Mouse (Mus musculus): ENCODE results near the gene Smarcd2. TPM values are rescaled to one million over a fixed set of nuclear protein-coding genes. Genes with fewer than 3 reads are reported as not detected.
A peak's percentile ranks its signal among the peaks of the same experiment; 100 is the strongest.

Smarcd2 gene
- total and polyA plus RNA-seq, 2 experiments from 2014 or later, result 9.5 to 16.9 TPM

GRCm38 (mm10) chr11:106215450-106215859 is 57.3 kb downstream of the Smarcd2 start:
- peak overlapping the region; percentile 97; the same call in 1 of the 2 replicates for H3K27ac ChIP-seq (ENCODE audit: low read depth, low read length)
- WGBS, result 29% methylated on average over 7 of the region's 7 CpGs
- peak overlapping the region; percentile 99 for H3K9ac ChIP-seq
- DNase-seq, result no peak
- peak overlapping the region; percentile 65 for H3K4me2 ChIP-seq (ENCODE audit: low read depth)
- ATAC-seq, result no peak
- H3K4me1 ChIP-seq (ENCODE audit: insufficient read depth), result peaks cover 16% of the 10 kb centered on the region
- no peaks in the 10 kb centered on the region for H3K27me3 ChIP-seq (ENCODE audit: insufficient read depth, low read length)
- TF ChIP-seq CTCF (IDR thresholded peaks at IDR 0.05; ENCODE audit: low read depth), result no peak
- H3K4me3 ChIP-seq (ENCODE audit: low read depth, low read length), result peak overlapping the region; percentile 92
- peaks cover 20% of the 10 kb centered on the region for H3K36me3 ChIP-seq (ENCODE audit: insufficient read depth)
- H3K9me3 ChIP-seq (ENCODE audit: low read length), result no peaks in the 10 kb centered on the region

DNA sequence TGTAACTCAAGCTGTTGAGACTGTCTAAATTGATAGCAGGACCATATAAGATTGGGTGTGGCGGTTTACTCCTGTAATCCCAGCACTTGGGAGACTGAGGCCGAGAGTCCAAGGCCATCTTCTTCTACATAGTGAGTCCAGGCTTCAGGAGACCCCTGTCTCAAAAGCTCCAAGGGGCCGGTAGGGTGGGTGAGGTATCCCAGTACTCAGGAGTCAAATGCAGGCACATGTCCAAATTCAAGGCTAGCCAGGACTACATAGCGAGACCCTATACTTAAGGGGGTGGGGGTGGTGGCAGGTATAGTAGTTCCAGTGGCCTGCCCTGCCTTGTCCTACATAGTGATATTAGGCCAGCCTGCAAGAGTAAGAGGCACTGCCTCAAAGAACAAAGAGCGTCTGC is 57.9 kb downstream of the Smarcd2 start:
- Histone ChIP-seq H3K27ac (ENCODE audit: low read depth, low read length) (no peak overlapping the region), H3K27me3 (ENCODE audit: insufficient read depth, low read length) (no peaks in the 10 kb centered on the region), H3K36me3 (ENCODE audit: insufficient read depth) (peaks cover 26% of the 10 kb centered on the region), H3K4me2 (ENCODE audit: low read depth) (no peak overlapping the region), H3K9ac (peak overlapping the region; percentile 99; the same call in 1 of the 2 replicates), H3K4me3 (ENCODE audit: low read depth, low read length) (no peak overlapping the region), H3K9me3 (ENCODE audit: low read length) (no peaks in the 10 kb centered on the region), H3K4me1 (ENCODE audit: insufficient read depth) (peaks cover 16% of the 10 kb centered on the region)
- DNase-seq (no peak), ATAC-seq (no peak)
- TF ChIP-seq CTCF (IDR thresholded peaks at IDR 0.05; ENCODE audit: low read depth), result no peak
- 96% methylated on average over 5 of the region's 5 CpGs for WGBS

Other genes starting within 250 kb of the Smarcd2 start
- gene Dcaf7, start 236.1 kb downstream of the Smarcd2 start, total RNA-seq (2014; rRNA removed), result 150 and 222 TPM in 2 replicates
- 79.1 and 115 TPM in 2 replicates for gene Dcaf7, start 236.1 kb downstream of the Smarcd2 start, polyA plus RNA-seq (2015; fragmentation: Nextera tagmentation; extraction: Ambion mirVana)
- 17.4 and 18.1 TPM in 2 replicates for gene Taco1, start 206.9 kb downstream of the Smarcd2 start, total RNA-seq (2014; rRNA removed)
- 2.9 and 5.0 TPM in 2 replicates for gene Taco1, start 206.9 kb downstream of the Smarcd2 start, polyA plus RNA-seq (2015; fragmentation: Nextera tagmentation; extraction: Ambion mirVana)
- gene Map3k3, start 188.4 kb downstream of the Smarcd2 start, total RNA-seq (2014; rRNA removed), result 29.2 and 32.9 TPM in 2 replicates
- gene Map3k3, start 188.4 kb downstream of the Smarcd2 start, polyA plus RNA-seq (2015; fragmentation: Nextera tagmentation; extraction: Ambion mirVana), result 6.7 and 8.5 TPM in 2 replicates
- gene Gm10840, start 112.1 kb downstream of the Smarcd2 start, total RNA-seq (2014; rRNA removed), result not detected in 2 replicates
- gene Gm10840, start 112.1 kb downstream of the Smarcd2 start, polyA plus RNA-seq (2015; fragmentation: Nextera tagmentation; extraction: Ambion mirVana), result 0.67 and 0.82 TPM in 2 replicates
- 83.9 and 85.0 TPM in 2 replicates for gene Limd2, start 112.1 kb downstream of the Smarcd2 start, total RNA-seq (2014; rRNA removed)
- gene Limd2, start 112.1 kb downstream of the Smarcd2 start, polyA plus RNA-seq (2015; fragmentation: Nextera tagmentation; extraction: Ambion mirVana), result 171 and 189 TPM in 2 replicates
- 23.4 and 34.8 TPM in 2 replicates for gene Strada, start 70.8 kb downstream of the Smarcd2 start, total RNA-seq (2014; rRNA removed)
- 20.0 and 23.7 TPM in 2 replicates for gene Strada, start 70.8 kb downstream of the Smarcd2 start, polyA plus RNA-seq (2015; fragmentation: Nextera tagmentation; extraction: Ambion mirVana)
- gene Ccdc47, start 56.6 kb downstream of the Smarcd2 start, total RNA-seq (2014; rRNA removed), result 29.4 and 41.0 TPM in 2 replicates
- 71.8 and 90.1 TPM in 2 replicates for gene Ccdc47, start 56.6 kb downstream of the Smarcd2 start, polyA plus RNA-seq (2015; fragmentation: Nextera tagmentation; extraction: Ambion mirVana)
- gene Ddx42, start 56.0 kb downstream of the Smarcd2 start, total RNA-seq (2014; rRNA removed), result 58.8 and 76.3 TPM in 2 replicates
- 49.5 and 62.2 TPM in 2 replicates for gene Ddx42, start 56.0 kb downstream of the Smarcd2 start, polyA plus RNA-seq (2015; fragmentation: Nextera tagmentation; extraction: Ambion mirVana)
- gene Ftsj3, start 16.9 kb downstream of the Smarcd2 start, total RNA-seq (2014; rRNA removed), result 40.2 and 62.7 TPM in 2 replicates
- 29.0 and 29.7 TPM in 2 replicates for gene Ftsj3, start 16.9 kb downstream of the Smarcd2 start, polyA plus RNA-seq (2015; fragmentation: Nextera tagmentation; extraction: Ambion mirVana)
- 108 and 114 TPM in 2 replicates for gene Psmc5, start 16.8 kb downstream of the Smarcd2 start, total RNA-seq (2014; rRNA removed)
- gene Psmc5, start 16.8 kb downstream of the Smarcd2 start, polyA plus RNA-seq (2015; fragmentation: Nextera tagmentation; extraction: Ambion mirVana), result 258 and 270 TPM in 2 replicates
- 0.23 and 0.38 TPM in 2 replicates for gene Tcam1, start 3.7 kb upstream of the Smarcd2 start, total RNA-seq (2014; rRNA removed)
- 0.18 and 0.23 TPM in 2 replicates for gene Tcam1, start 3.7 kb upstream of the Smarcd2 start, polyA plus RNA-seq (2015; fragmentation: Nextera tagmentation; extraction: Ambion mirVana)
- not detected in 2 replicates for gene Gh, start 28.9 kb upstream of the Smarcd2 start, total RNA-seq (2014; rRNA removed)
- gene Gh, start 28.9 kb upstream of the Smarcd2 start, polyA plus RNA-seq (2015; fragmentation: Nextera tagmentation; extraction: Ambion mirVana), result not detected in 2 replicates
- 0.38 and 0.46 TPM in 2 replicates for gene Cd79b, start 41.8 kb upstream of the Smarcd2 start, total RNA-seq (2014; rRNA removed)
- 0.71 and 1.1 TPM in 2 replicates for gene Cd79b, start 41.8 kb upstream of the Smarcd2 start, polyA plus RNA-seq (2015; fragmentation: Nextera tagmentation; extraction: Ambion mirVana)
- not detected in 2 replicates for gene Scn4a, start 80.3 kb upstream of the Smarcd2 start, total RNA-seq (2014; rRNA removed)
- gene Scn4a, start 80.3 kb upstream of the Smarcd2 start, polyA plus RNA-seq (2015; fragmentation: Nextera tagmentation; extraction: Ambion mirVana), result 0.06 TPM in 1 of 2 replicates, not detected in the other
- gene Prr29, start 92.5 kb upstream of the Smarcd2 start, total RNA-seq (2014; rRNA removed), result 0.23 TPM in 1 of 2 replicates, not detected in the other
- gene Prr29, start 92.5 kb upstream of the Smarcd2 start, polyA plus RNA-seq (2015; fragmentation: Nextera tagmentation; extraction: Ambion mirVana), result 0.69 TPM in 1 of 2 replicates, not detected in the other
- gene Icam2, start 115.1 kb upstream of the Smarcd2 start, total RNA-seq (2014; rRNA removed), result 4.6 and 8.3 TPM in 2 replicates
- gene Icam2, start 115.1 kb upstream of the Smarcd2 start, polyA plus RNA-seq (2015; fragmentation: Nextera tagmentation; extraction: Ambion mirVana), result 7.0 and 9.1 TPM in 2 replicates
- gene Ern1, start 214.9 kb upstream of the Smarcd2 start, total RNA-seq (2014; rRNA removed), result 4.9 and 8.4 TPM in 2 replicates
- gene Ern1, start 214.9 kb upstream of the Smarcd2 start, polyA plus RNA-seq (2015; fragmentation: Nextera tagmentation; extraction: Ambion mirVana), result 0.65 and 1.7 TPM in 2 replicates